Mouse (Mus musculus): ENCODE results near the gene Ssrp1. TPM values are rescaled to one million over a fixed set of nuclear protein-coding genes. Genes with fewer than 3 reads are reported as not detected.

Ssrp1 gene
- total and polyA plus RNA-seq, 2 experiments: 39.1 to 48.9 TPM

DNA sequence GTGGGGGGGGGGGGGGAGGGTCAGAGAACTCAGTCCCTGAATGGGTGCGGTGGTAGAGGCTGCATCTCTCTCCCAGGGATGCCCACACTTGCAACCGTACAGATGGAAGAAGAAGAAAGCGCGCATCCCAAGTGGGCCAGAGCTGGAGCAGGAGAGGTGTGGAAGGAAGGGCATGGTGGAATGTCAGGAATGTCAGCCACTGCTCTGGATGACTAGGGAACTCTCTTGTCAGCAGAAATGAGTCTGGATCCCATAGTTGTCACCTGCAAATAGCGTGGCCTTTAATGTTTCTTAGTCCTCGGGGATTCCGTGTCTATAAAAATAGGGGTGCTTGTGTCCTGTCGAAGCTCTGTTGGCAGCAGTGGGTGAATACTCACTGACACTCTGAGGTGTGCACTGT lies 34.5 kb upstream of the Ssrp1 start:
- no peak overlapping the region for H3K4me3 ChIP-seq (ENCODE audit: insufficient read depth, low read depth, low read length)
- no peaks in the 10 kb centered on the region for H3K36me3 ChIP-seq (ENCODE audit: control insufficient read depth, insufficient read depth, low read length)
- H3K9ac ChIP-seq (ENCODE audit: low read depth, low read length): no peak overlapping the region
- no peaks in the 10 kb centered on the region for H3K79me2 ChIP-seq (ENCODE audit: control insufficient read depth, insufficient read depth, low read length)
- 92% methylated on average over 8 of the region's 8 CpGs for WGBS
- H3K4me1 ChIP-seq (ENCODE audit: control insufficient read depth, insufficient read depth, low read length): no peaks in the 10 kb centered on the region
- H3K27me3 ChIP-seq (ENCODE audit: control insufficient read depth, insufficient read depth, low read length): no peaks in the 10 kb centered on the region
- TF ChIP-seq CTCF (IDR thresholded peaks at IDR 0.05; ENCODE audit: low read depth, low read length) (no peak), POLR2A (IDR thresholded peaks at IDR 0.05; ENCODE audit: extremely low read depth, insufficient read depth, low read length) (no peak)
- no peak for DNase-seq (ENCODE audit: extremely low read depth, low read depth, low spot score)
- no peak overlapping the region for H3K27ac ChIP-seq (replicated peaks; ENCODE audit: insufficient read depth, low read depth, low read length)

GRCm38 (mm10) chr2:85004341-85004740 lies 32.7 kb upstream of the Ssrp1 start:
- WGBS: 90% methylated on average over 4 of the region's 4 CpGs
- Histone ChIP-seq H3K9ac (ENCODE audit: low read depth, low read length) (no peak overlapping the region), H3K27ac (replicated peaks; ENCODE audit: insufficient read depth, low read depth, low read length) (no peak overlapping the region), H3K4me1 (ENCODE audit: control insufficient read depth, insufficient read depth, low read length) (peaks cover under 1% of the 10 kb centered on the region; the same call in 1 of the 2 replicates), H3K79me2 (ENCODE audit: control insufficient read depth, insufficient read depth, low read length) (no peaks in the 10 kb centered on the region), H3K36me3 (ENCODE audit: control insufficient read depth, insufficient read depth, low read length) (no peaks in the 10 kb centered on the region), H3K27me3 (ENCODE audit: control insufficient read depth, insufficient read depth, low read length) (no peaks in the 10 kb centered on the region), H3K4me3 (ENCODE audit: insufficient read depth, low read depth, low read length) (no peak overlapping the region)
- no peak for DNase-seq (ENCODE audit: extremely low read depth, low read depth, low spot score)
- TF ChIP-seq CTCF (IDR thresholded peaks at IDR 0.05; ENCODE audit: low read depth, low read length) (no peak), POLR2A (IDR thresholded peaks at IDR 0.05; ENCODE audit: extremely low read depth, insufficient read depth, low read length) (no peak)

DNA sequence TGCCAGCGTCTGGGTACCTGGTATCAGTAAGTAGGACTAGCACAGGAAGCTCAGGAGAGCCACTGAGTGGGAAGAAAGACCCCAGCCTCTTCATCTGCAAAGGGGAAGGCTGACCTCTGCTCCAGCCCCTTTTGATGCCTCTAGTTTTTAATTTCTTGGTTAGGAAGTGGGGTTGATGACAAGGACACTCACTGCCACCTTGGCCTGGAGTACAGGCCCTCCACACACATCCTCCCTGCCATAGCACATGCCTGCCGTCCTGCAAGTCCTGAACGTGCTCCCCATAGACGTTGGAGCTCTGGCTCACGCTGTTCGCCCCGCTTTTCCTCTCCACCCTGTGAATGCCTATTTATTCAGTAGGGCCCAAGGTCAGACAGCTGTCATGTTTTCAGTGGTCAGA lies 30.4 kb upstream of the Ssrp1 start:
- Histone ChIP-seq H3K9ac (ENCODE audit: low read depth, low read length) (no peak overlapping the region), H3K27ac (replicated peaks; ENCODE audit: insufficient read depth, low read depth, low read length) (no peak overlapping the region), H3K79me2 (ENCODE audit: control insufficient read depth, insufficient read depth, low read length) (no peaks in the 10 kb centered on the region), H3K27me3 (ENCODE audit: control insufficient read depth, insufficient read depth, low read length) (no peaks in the 10 kb centered on the region), H3K4me1 (ENCODE audit: control insufficient read depth, insufficient read depth, low read length) (peaks cover 3% of the 10 kb centered on the region; the same call in 1 of the 2 replicates), H3K36me3 (ENCODE audit: control insufficient read depth, insufficient read depth, low read length) (no peaks in the 10 kb centered on the region), H3K4me3 (ENCODE audit: insufficient read depth, low read depth, low read length) (no peak overlapping the region)
- no peak for TF ChIP-seq POLR2A (IDR thresholded peaks at IDR 0.05; ENCODE audit: extremely low read depth, insufficient read depth, low read length)
- no peak for TF ChIP-seq CTCF (IDR thresholded peaks at IDR 0.05; ENCODE audit: low read depth, low read length)
- 71% methylated on average over 7 of the region's 7 CpGs for WGBS
- DNase-seq (ENCODE audit: extremely low read depth, low read depth, low spot score): no peak

DNA sequence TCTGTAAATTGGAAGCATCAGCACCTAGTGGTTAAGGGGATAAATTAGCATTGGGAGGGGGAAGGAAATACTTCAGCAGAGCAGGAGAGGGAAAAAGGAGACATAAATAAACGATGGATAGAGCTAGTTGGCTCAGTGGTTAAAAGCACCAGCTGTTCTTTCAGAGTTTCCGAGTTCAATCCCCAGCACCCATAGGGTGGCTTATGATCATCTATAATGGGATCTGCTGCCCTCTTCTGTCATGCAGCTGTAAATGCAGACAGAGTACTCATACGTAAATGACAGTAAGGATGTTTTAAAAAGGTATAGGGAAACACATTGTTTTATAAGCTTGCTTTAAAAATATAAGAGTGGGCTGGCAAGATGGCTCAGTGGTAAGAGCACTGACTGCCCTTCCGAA lies 29.3 kb upstream of the Ssrp1 start:
- H3K27ac ChIP-seq (replicated peaks; ENCODE audit: insufficient read depth, low read depth, low read length): no peak overlapping the region
- no peak overlapping the region for H3K9ac ChIP-seq (ENCODE audit: low read depth, low read length)
- no peaks in the 10 kb centered on the region for H3K36me3 ChIP-seq (ENCODE audit: control insufficient read depth, insufficient read depth, low read length)
- DNase-seq (ENCODE audit: extremely low read depth, low read depth, low spot score): peak; percentile 41
- 20% methylated on average over 4 of the region's 4 CpGs for WGBS
- no peak overlapping the region for H3K4me3 ChIP-seq (ENCODE audit: insufficient read depth, low read depth, low read length)
- H3K4me1 ChIP-seq (ENCODE audit: control insufficient read depth, insufficient read depth, low read length): peaks cover 3% of the 10 kb centered on the region; the same call in 1 of the 2 replicates
- no peaks in the 10 kb centered on the region for H3K27me3 ChIP-seq (ENCODE audit: control insufficient read depth, insufficient read depth, low read length)
- TF ChIP-seq CTCF (IDR thresholded peaks at IDR 0.05; ENCODE audit: low read depth, low read length): no peak
- TF ChIP-seq POLR2A (IDR thresholded peaks at IDR 0.05; ENCODE audit: extremely low read depth, insufficient read depth, low read length): no peak
- H3K79me2 ChIP-seq (ENCODE audit: control insufficient read depth, insufficient read depth, low read length): no peaks in the 10 kb centered on the region

DNA sequence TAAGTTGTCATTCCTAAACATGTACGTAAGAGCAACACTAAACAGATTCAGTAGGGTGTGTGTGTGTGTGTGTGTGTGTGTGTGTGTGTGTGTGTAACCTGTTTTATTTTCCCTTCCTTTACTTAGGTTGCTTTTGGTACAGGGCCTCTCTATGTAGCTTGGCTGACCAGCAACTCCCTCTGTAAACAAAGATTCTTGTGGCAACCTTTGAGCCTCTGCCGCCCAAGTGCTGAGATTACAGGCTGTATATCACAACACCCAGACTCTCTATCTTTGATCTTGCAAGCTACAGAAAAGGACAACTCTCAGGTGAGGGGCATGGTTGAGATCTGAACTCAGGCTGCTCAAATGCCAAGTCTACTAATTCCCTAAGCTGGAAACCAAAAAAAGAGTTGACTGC lies 27.8 kb upstream of the Ssrp1 start:
- Histone ChIP-seq H3K79me2 (ENCODE audit: control insufficient read depth, insufficient read depth, low read length) (no peaks in the 10 kb centered on the region), H3K36me3 (ENCODE audit: control insufficient read depth, insufficient read depth, low read length) (no peaks in the 10 kb centered on the region), H3K4me1 (ENCODE audit: control insufficient read depth, insufficient read depth, low read length) (peaks cover 3% of the 10 kb centered on the region; the same call in 1 of the 2 replicates), H3K27ac (replicated peaks; ENCODE audit: insufficient read depth, low read depth, low read length) (no peak overlapping the region), H3K4me3 (ENCODE audit: insufficient read depth, low read depth, low read length) (no peak overlapping the region), H3K27me3 (ENCODE audit: control insufficient read depth, insufficient read depth, low read length) (no peaks in the 10 kb centered on the region), H3K9ac (ENCODE audit: low read depth, low read length) (no peak overlapping the region)
- 32% methylated on average over 2 of the region's 2 CpGs for WGBS
- TF ChIP-seq CTCF (IDR thresholded peaks at IDR 0.05; ENCODE audit: low read depth, low read length): no peak
- no peak for TF ChIP-seq POLR2A (IDR thresholded peaks at IDR 0.05; ENCODE audit: extremely low read depth, insufficient read depth, low read length)
- DNase-seq (ENCODE audit: extremely low read depth, low read depth, low spot score): peak; percentile 42

DNA sequence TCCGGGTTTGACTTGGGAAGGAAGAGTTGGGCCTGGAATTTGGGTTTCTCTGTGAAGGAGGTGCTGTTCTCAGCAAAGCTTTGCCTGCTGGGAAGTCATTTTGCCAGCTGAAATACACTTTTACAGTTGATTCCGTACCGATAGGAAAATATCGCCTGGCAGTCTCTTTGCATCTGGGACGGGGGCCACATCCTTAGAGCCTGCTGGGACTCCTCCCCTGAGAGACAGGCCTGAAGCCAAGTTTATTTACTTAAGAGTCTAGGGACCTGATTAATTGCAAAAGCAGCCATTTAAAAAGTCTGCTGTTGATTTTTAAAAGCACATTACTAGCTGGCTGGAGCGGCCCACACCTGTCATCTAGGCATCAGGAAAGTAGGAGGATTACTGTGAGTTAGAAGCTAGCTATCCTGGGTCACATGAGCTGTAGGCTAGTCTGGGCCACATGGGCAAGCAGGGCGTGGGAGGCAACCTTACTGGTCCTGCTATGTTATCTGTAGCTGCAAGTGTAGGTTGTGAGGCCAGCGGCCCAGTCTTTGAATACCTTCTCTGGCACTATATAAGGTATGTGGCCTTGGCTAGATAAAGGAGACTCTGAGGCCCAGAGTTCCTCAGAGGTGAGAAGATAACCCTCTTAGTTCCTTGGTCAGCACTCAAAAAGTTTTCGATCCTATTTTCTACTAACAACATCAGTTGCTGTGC lies 25.0 kb upstream of the Ssrp1 start:
- whole genome bisulfite sequencing: 78% methylated on average over 9 of the region's 9 CpGs
- H3K4me1 ChIP-seq (ENCODE audit: control insufficient read depth, insufficient read depth, low read length): peaks cover 3% of the 10 kb centered on the region; the same call in 1 of the 2 replicates
- no peaks in the 10 kb centered on the region for H3K79me2 ChIP-seq (ENCODE audit: control insufficient read depth, insufficient read depth, low read length)
- no peaks in the 10 kb centered on the region for H3K36me3 ChIP-seq (ENCODE audit: control insufficient read depth, insufficient read depth, low read length)
- DNase-seq (ENCODE audit: extremely low read depth, low read depth, low spot score): no peak
- no peak overlapping the region for H3K4me3 ChIP-seq (ENCODE audit: insufficient read depth, low read depth, low read length)
- no peak overlapping the region for H3K9ac ChIP-seq (ENCODE audit: low read depth, low read length)
- H3K27ac ChIP-seq (replicated peaks; ENCODE audit: insufficient read depth, low read depth, low read length): no peak overlapping the region
- TF ChIP-seq CTCF (IDR thresholded peaks at IDR 0.05; ENCODE audit: low read depth, low read length) (no peak), POLR2A (IDR thresholded peaks at IDR 0.05; ENCODE audit: extremely low read depth, insufficient read depth, low read length) (no peak)
- no peaks in the 10 kb centered on the region for H3K27me3 ChIP-seq (ENCODE audit: control insufficient read depth, insufficient read depth, low read length)
